Mouse (Mus musculus): ENCODE measurements around the gene Plaa. TPM values are rescaled to one million over a fixed set of nuclear protein-coding genes. Genes with fewer than 3 reads are reported as not detected.
"Not testable (repeated sequence)": the region's sequence is repeated elsewhere in the genome, so short reads cannot be mapped to it uniquely, and the experiment has no call there.

Gene Plaa
- 58.1 and 62.8 TPM in 2 replicates for polyA plus RNA-seq (2015; fragmentation: Nextera tagmentation; extraction: Ambion mirVana)

GRCm38 (mm10) chr4:94603031-94603629 lies at the start of gene Plaa:
Gene Plaa (minus strand): TSS chr4:94603244.
- Histone ChIP-seq H3K27me3 (replicated peaks) (no peaks in the 10 kb centered on the region), H3K4me2 (replicated peaks) (peak within 1 kb of the TSS; percentile 71), H3K4me1 (replicated peaks) (peaks cover 3% of the 10 kb centered on the region; the same call in 1 of the 2 replicates), H3K9me3 (no peaks in the 10 kb centered on the region), H3K9ac (peak within 1 kb of the TSS; percentile 94), H3K4me3 (replicated peaks) (peak within 1 kb of the TSS; percentile 84), H3K27ac (peak within 1 kb of the TSS; percentile 86), H3K36me3 (no peaks in the 10 kb centered on the region)
- peak; percentile 100 for ATAC-seq
- under 1% methylated on average over 61 of the region's 61 CpGs for WGBS

GRCm38 (mm10) chr4:94650426-94651175 lies 47.6 kb upstream of the Plaa start:
- not testable (repeated sequence) for H3K36me3 ChIP-seq; H3K9me3 ChIP-seq; H3K9ac ChIP-seq; H3K4me2 ChIP-seq (replicated peaks); H3K27ac ChIP-seq; H3K27me3 ChIP-seq (replicated peaks); H3K4me3 ChIP-seq (replicated peaks); H3K4me1 ChIP-seq (replicated peaks)
- 67% methylated on average over 5 of the region's 5 CpGs for WGBS
- peak; percentile 97 for ATAC-seq

- ATAC-seq, result peak; percentile 54; the same call in 1 of the 2 replicates
- H3K9ac ChIP-seq, result no peak within 1 kb of the TSS
- H3K4me2 ChIP-seq (replicated peaks), result no peak within 1 kb of the TSS
- 80% methylated on average over 3 of the region's 3 CpGs for WGBS
- H3K4me3 ChIP-seq (replicated peaks), result no peak within 1 kb of the TSS
- no peaks in the 10 kb centered on the region for H3K9me3 ChIP-seq
- no peaks in the 10 kb centered on the region for H3K4me1 ChIP-seq (replicated peaks)
- H3K27ac ChIP-seq, result no peak within 1 kb of the TSS
- H3K27me3 ChIP-seq (replicated peaks), result no peaks in the 10 kb centered on the region
- no peaks in the 10 kb centered on the region for H3K36me3 ChIP-seq
Observed at GRCm38 (mm10) chr4:94649920-94650319, 46.9 kb upstream of the Plaa start, which contains the start of gene Lrrc19. Gene Lrrc19 (minus strand): TSS chr4:94650144.

GRCm38 (mm10) chr4:94643141-94643540 lies 40.1 kb upstream of the Plaa start:
- no peak for ATAC-seq
- no peak overlapping the region for H3K4me2 ChIP-seq (replicated peaks)
- H3K4me3 ChIP-seq (replicated peaks), result no peak overlapping the region
- H3K27me3 ChIP-seq (replicated peaks), result no peaks in the 10 kb centered on the region
- no peak overlapping the region for H3K9ac ChIP-seq
- no peak overlapping the region for H3K27ac ChIP-seq
- no peaks in the 10 kb centered on the region for H3K4me1 ChIP-seq (replicated peaks)
- no peaks in the 10 kb centered on the region for H3K9me3 ChIP-seq
- no peaks in the 10 kb centered on the region for H3K36me3 ChIP-seq
- WGBS, result 95% methylated on average over 2 of the region's 2 CpGs

GRCm38 (mm10) chr4:94620077-94620476 lies 17.0 kb upstream of the Plaa start:
- no peaks in the 10 kb centered on the region for H3K36me3 ChIP-seq
- H3K4me2 ChIP-seq (replicated peaks), result no peak overlapping the region
- H3K4me1 ChIP-seq (replicated peaks), result no peaks in the 10 kb centered on the region
- no peak overlapping the region for H3K4me3 ChIP-seq (replicated peaks)
- no peak overlapping the region for H3K9ac ChIP-seq
- no peaks in the 10 kb centered on the region for H3K9me3 ChIP-seq
- no peak overlapping the region for H3K27ac ChIP-seq
- no peak for ATAC-seq
- 81% methylated on average over 2 of the region's 2 CpGs for WGBS
- no peaks in the 10 kb centered on the region for H3K27me3 ChIP-seq (replicated peaks)

GRCm38 (mm10) chr4:94614627-94615006 lies 11.6 kb upstream of the Plaa start:
- Histone ChIP-seq H3K4me1 (replicated peaks) (no peaks in the 10 kb centered on the region), H3K27ac (peak overlapping the region; percentile 73), H3K36me3 (no peaks in the 10 kb centered on the region)

GRCm38 (mm10) chr4:94613972-94614626 lies 11.1 kb upstream of the Plaa start, which contains the start of gene Ift74:
Gene Ift74 (plus strand): TSS chr4:94614491.
- peak within 1 kb of the TSS; percentile 73 for H3K27ac ChIP-seq
- H3K36me3 ChIP-seq, result no peaks in the 10 kb centered on the region
- H3K4me1 ChIP-seq (replicated peaks), result no peaks in the 10 kb centered on the region
- ATAC-seq, result peak; percentile 100
- peak within 1 kb of the TSS; percentile 67 for H3K4me3 ChIP-seq (replicated peaks)
- no peaks in the 10 kb centered on the region for H3K9me3 ChIP-seq
- WGBS, result 2% methylated on average over 29 of the region's 29 CpGs
- peak within 1 kb of the TSS; percentile 73 for H3K4me2 ChIP-seq (replicated peaks)
- no peaks in the 10 kb centered on the region for H3K27me3 ChIP-seq (replicated peaks)
- H3K9ac ChIP-seq, result peak within 1 kb of the TSS; percentile 62

More at GRCm38 (mm10) chr4:94614627-94615006, 11.6 kb upstream of the Plaa start:
- H3K9me3 ChIP-seq, result no peaks in the 10 kb centered on the region
- H3K4me2 ChIP-seq (replicated peaks), result peak overlapping the region; percentile 73
- ATAC-seq, result peak; percentile 78
- peak overlapping the region; percentile 62 for H3K9ac ChIP-seq
- H3K4me3 ChIP-seq (replicated peaks), result peak overlapping the region; percentile 67
- H3K27me3 ChIP-seq (replicated peaks), result no peaks in the 10 kb centered on the region
- WGBS, result under 1% methylated on average over 18 of the region's 18 CpGs

GRCm38 (mm10) chr4:94610339-94610738 lies 7.3 kb upstream of the Plaa start:
- WGBS, result 75% methylated on average over 3 of the region's 3 CpGs
- H3K4me2 ChIP-seq (replicated peaks), result no peak overlapping the region
- no peak overlapping the region for H3K9ac ChIP-seq
- H3K36me3 ChIP-seq, result no peaks in the 10 kb centered on the region
- H3K27me3 ChIP-seq (replicated peaks), result no peaks in the 10 kb centered on the region
- H3K4me1 ChIP-seq (replicated peaks), result no peaks in the 10 kb centered on the region
- H3K9me3 ChIP-seq, result no peaks in the 10 kb centered on the region
- H3K4me3 ChIP-seq (replicated peaks), result no peak overlapping the region
- ATAC-seq, result no peak
- no peak overlapping the region for H3K27ac ChIP-seq

GRCm38 (mm10) chr4:94605591-94605990 lies 2.5 kb upstream of the Plaa start:
- Histone ChIP-seq H3K36me3 (no peaks in the 10 kb centered on the region), H3K9me3 (no peaks in the 10 kb centered on the region), H3K27me3 (replicated peaks) (no peaks in the 10 kb centered on the region), H3K4me1 (replicated peaks) (peaks cover 3% of the 10 kb centered on the region; the same call in 1 of the 2 replicates), H3K4me2 (replicated peaks) (no peak overlapping the region), H3K4me3 (replicated peaks) (no peak overlapping the region), H3K9ac (no peak overlapping the region), H3K27ac (no peak overlapping the region)
- WGBS, result 91% methylated on average over 2 of the region's 2 CpGs
- ATAC-seq, result no peak

GRCm38 (mm10) chr4:94604452-94605019 lies 1.5 kb upstream of the Plaa start:
- Histone ChIP-seq H3K4me2 (replicated peaks) (no peak overlapping the region), H3K9me3 (no peaks in the 10 kb centered on the region), H3K9ac (no peak overlapping the region), H3K27ac (no peak overlapping the region), H3K4me3 (replicated peaks) (no peak overlapping the region), H3K27me3 (replicated peaks) (no peaks in the 10 kb centered on the region), H3K4me1 (replicated peaks) (peaks cover 3% of the 10 kb centered on the region; the same call in 1 of the 2 replicates), H3K36me3 (no peaks in the 10 kb centered on the region)
- ATAC-seq, result no peak
- WGBS, result 94% methylated on average over 2 of the region's 2 CpGs

GRCm38 (mm10) chr4:94602496-94603030 lies 481 bp downstream of the Plaa start:
- H3K9ac ChIP-seq, result peak overlapping the region; percentile 94
- no peaks in the 10 kb centered on the region for H3K36me3 ChIP-seq
- H3K27ac ChIP-seq, result peak overlapping the region; percentile 85
- peak overlapping the region; percentile 84 for H3K4me3 ChIP-seq (replicated peaks)
- no peaks in the 10 kb centered on the region for H3K9me3 ChIP-seq
- no peaks in the 10 kb centered on the region for H3K27me3 ChIP-seq (replicated peaks)
- H3K4me2 ChIP-seq (replicated peaks), result peak overlapping the region; percentile 59
- H3K4me1 ChIP-seq (replicated peaks), result peaks cover 3% of the 10 kb centered on the region; the same call in 1 of the 2 replicates
- under 1% methylated on average over 33 of the region's 33 CpGs for WGBS
- ATAC-seq, result peak; percentile 78; the same call in 1 of the 2 replicates

GRCm38 (mm10) chr4:94601395-94601794 lies 1.6 kb downstream of the Plaa start:
- Histone ChIP-seq H3K4me1 (replicated peaks) (peaks cover 3% of the 10 kb centered on the region; the same call in 1 of the 2 replicates), H3K36me3 (no peaks in the 10 kb centered on the region), H3K27me3 (replicated peaks) (no peaks in the 10 kb centered on the region), H3K27ac (no peak overlapping the region), H3K4me2 (replicated peaks) (peak overlapping the region; percentile 59; the same call in 1 of the 2 replicates), H3K4me3 (replicated peaks) (no peak overlapping the region), H3K9me3 (no peaks in the 10 kb centered on the region), H3K9ac (no peak overlapping the region)
- WGBS, result 81% methylated on average over 4 of the region's 4 CpGs
- ATAC-seq, result no peak
